Mouse (Mus musculus) G1E (cell line): Measurements from ENCODE around the gene Rcc1.

Experiments used
- CTCF ChIP-seq: IDR thresholded peaks from 2 replicates; pipeline ENCODE4 v1.5.1; 2012; ENCODE audit warnings: low read depth, low read length, inconsistent platforms, mixed read lengths
- GATA1 ChIP-seq: IDR thresholded peaks from 2 replicates; pipeline ENCODE4 v1.6.1; 2012; ENCODE audit warnings: borderline replicate concordance, low read length, inconsistent platforms, mixed read lengths

GRCm38 (mm10) chr4:132311209-132311608 lies 42.2 kb downstream of the Rcc1 start:
- TF ChIP-seq CTCF (no peak), GATA1 (no peak)
